17 mouse cellular contexts compared by ENCODE assay signal in genomic region chr5:32886739-32887138, GRCm38 (mm10). TPM values are rescaled to one million over a fixed set of nuclear protein-coding genes. Genes with fewer than 3 reads are reported as not detected.
"Had no signal": no experiment of that assay in that cellular context is flagged by ENCODE, and none has a peak within 500 bp of the region (broad histone marks: within the 10 kb centered on the region; RNA-seq: fewer than 3 reads in every experiment).

No protein-coding gene starts in this region.

- DNase-seq: left cerebral cortex, postnatal 4 days; liver; liver, embryonic 13.5 days; liver, postnatal 0 days; lung, adult 18-20 months; lung, adult 2 months; lung, embryonic 14.5 days; lung, postnatal 10 days; lung, postnatal 14 days; lung, postnatal 36 days; lung, postnatal 4 days; midbrain, embryonic 14.5 days had no signal

RNA-seq across cellular contexts. Expression of gene Gm20671, which starts 59.8 kb away (rescaled TPM):
- total RNA-seq: left cerebral cortex, postnatal 10 days; left cerebral cortex, postnatal 14 days; left cerebral cortex, postnatal 25 days; left cerebral cortex, postnatal 36 days; left cerebral cortex, postnatal 4 days; liver, adult 2 months had no signal
